Mouse (Mus musculus) E14TG2a.4 (cell line): ENCODE measurements around the gene Pafah1b1.

Source experiments
- CTCF ChIP-seq: conservative IDR thresholded peaks from 2 replicates; pipeline ENCODE4 v1.5.1; 2014; ENCODE audit warnings: low read length
- POU5F1 ChIP-seq: IDR thresholded peaks from 2 replicates; pipeline ENCODE4 v1.6.1; 2014; ENCODE audit warnings: low read length, borderline replicate concordance

GRCm38 (mm10) chr11:74770595-74771207 lies 46.2 kb upstream of the Pafah1b1 start, which contains the start of gene Mettl16:
- no peak for TF ChIP-seq CTCF
- no peak for TF ChIP-seq POU5F1
